Mouse (Mus musculus) E14TG2a.4 (cell line): ENCODE results near the gene Igf2bp3.

Source experiments
- H3K27me3 ChIP-seq: 2 replicates; pipeline ENCODE4 v1.6.1; 2014; ENCODE audit warnings: low read length, control low read depth; ENCODE audit not compliant: insufficient read depth
- H3K36me3 ChIP-seq: 2 replicates; pipeline ENCODE4 v1.6.1; 2014; ENCODE audit warnings: low read length, control low read depth; ENCODE audit not compliant: insufficient read depth
- H3K4me1 ChIP-seq: replicated peaks from 2 replicates; pipeline ENCODE4 v1.6.1; 2014; ENCODE audit warnings: low read depth, low read length, control low read depth
- H3K4me3 ChIP-seq: replicated peaks from 2 replicates; pipeline ENCODE4 v1.5.1; 2014; ENCODE audit warnings: mild to moderate bottlenecking, low read length
- H3K9me3 ChIP-seq: 2 replicates; pipeline ENCODE4 v1.6.1; 2014; ENCODE audit warnings: low read length, control low read depth
- CTCF ChIP-seq: conservative IDR thresholded peaks from 2 replicates; pipeline ENCODE4 v1.5.1; 2014; ENCODE audit warnings: low read length
- NANOG ChIP-seq: IDR thresholded peaks from 2 replicates; pipeline ENCODE4 v1.6.1; 2014; ENCODE audit warnings: borderline replicate concordance, low read length, mixed read lengths
- POU5F1 ChIP-seq: IDR thresholded peaks from 2 replicates; pipeline ENCODE4 v1.6.1; 2014; ENCODE audit warnings: low read length, borderline replicate concordance

Igf2bp3 gene

GRCm38 (mm10) chr6:49251199-49251598 is 36.4 kb upstream of the Igf2bp3 start:
- Histone ChIP-seq H3K36me3 (peaks cover 80% of the 10 kb centered on the region), H3K27me3 (no peaks in the 10 kb centered on the region), H3K9me3 (no peaks in the 10 kb centered on the region), H3K4me3 (no peak overlapping the region), H3K4me1 (peaks cover 65% of the 10 kb centered on the region)
- no peak for TF ChIP-seq POU5F1
- peak; percentile 45 for TF ChIP-seq CTCF

DNA sequence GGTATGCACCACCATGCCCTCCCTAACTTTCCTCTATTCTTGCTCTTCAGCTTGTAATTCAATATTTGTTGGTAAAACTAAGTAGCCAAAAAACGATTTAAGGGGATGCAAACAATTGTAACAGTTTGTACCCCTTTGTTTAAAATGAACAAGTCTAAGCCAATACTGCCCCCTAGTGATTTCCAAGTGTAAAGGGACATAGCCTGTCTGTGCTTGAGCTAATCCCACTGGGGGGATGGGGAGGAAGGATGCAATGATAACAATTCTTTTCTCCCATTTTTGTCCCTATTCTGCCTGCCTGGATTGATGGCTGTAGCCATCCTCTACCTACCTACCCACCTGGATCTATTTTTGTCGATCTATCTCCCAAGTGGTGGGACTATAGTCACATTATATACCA is 32.5 kb upstream of the Igf2bp3 start:
- TF ChIP-seq CTCF = peak; percentile 66
- no peak for TF ChIP-seq NANOG
- no peak for TF ChIP-seq POU5F1
- peaks cover 34% of the 10 kb centered on the region for H3K4me1 ChIP-seq
- no peaks in the 10 kb centered on the region for H3K9me3 ChIP-seq
- H3K27me3 ChIP-seq = no peaks in the 10 kb centered on the region
- peaks cover 96% of the 10 kb centered on the region for H3K36me3 ChIP-seq
- no peak overlapping the region for H3K4me3 ChIP-seq

DNA sequence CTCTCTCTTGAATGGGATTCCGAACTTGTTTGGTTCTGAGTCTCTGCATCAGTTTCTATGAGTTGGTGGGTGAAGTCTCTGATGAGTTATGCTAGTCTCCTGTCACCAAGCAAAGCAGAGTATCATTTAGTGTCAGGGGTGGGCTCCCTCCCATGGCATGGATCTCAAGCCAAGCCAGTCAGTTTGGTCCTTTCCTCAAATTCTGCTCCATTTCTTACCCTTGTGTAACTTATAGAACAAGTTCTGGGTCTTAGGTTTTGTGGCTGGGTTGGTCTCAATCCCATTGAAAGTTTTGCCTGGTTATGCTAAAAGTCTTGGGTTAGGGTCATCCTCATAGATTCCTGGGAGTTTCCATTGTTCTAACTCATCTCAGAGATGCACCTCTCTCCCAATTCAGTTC is 27.6 kb upstream of the Igf2bp3 start:
- Histone ChIP-seq H3K9me3 (no peaks in the 10 kb centered on the region), H3K4me1 (peaks cover 19% of the 10 kb centered on the region), H3K4me3 (no peak overlapping the region), H3K27me3 (no peaks in the 10 kb centered on the region; the same call in 1 of the 2 replicates), H3K36me3 (peaks cover 52% of the 10 kb centered on the region)
- no peak for TF ChIP-seq POU5F1

- H3K9me3 ChIP-seq = no peaks in the 10 kb centered on the region
- H3K36me3 ChIP-seq = peaks cover 44% of the 10 kb centered on the region
- no peak overlapping the region for H3K4me3 ChIP-seq
- no peaks in the 10 kb centered on the region; the same call in 1 of the 2 replicates for H3K27me3 ChIP-seq
- TF ChIP-seq NANOG (no peak), POU5F1 (no peak), CTCF (no peak)
- H3K4me1 ChIP-seq = peaks cover 18% of the 10 kb centered on the region
These were observed 26.8 kb upstream of the Igf2bp3 start for GRCm38 (mm10) chr6:49241562-49241961.

DNA sequence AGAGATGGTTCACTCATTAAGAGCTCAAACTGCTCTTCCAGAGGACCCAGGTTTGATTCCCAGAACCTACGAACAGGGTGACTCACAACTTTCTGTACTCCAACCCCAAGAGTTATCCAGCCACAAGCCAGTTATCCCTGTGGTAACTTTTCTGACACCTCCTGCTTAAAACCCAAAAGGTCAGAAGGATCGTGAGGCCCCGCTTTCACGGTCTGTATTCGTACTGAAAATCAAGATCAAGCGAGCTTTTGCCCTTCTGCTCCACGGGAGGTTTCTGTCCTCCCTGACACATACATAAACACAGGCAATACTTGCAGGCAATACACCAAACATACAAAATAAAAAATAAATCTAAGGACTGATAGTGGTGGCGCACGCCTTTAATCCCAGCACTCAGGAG is 21.6 kb upstream of the Igf2bp3 start:
- Histone ChIP-seq H3K36me3 (no peaks in the 10 kb centered on the region), H3K4me1 (peaks cover 16% of the 10 kb centered on the region), H3K27me3 (no peaks in the 10 kb centered on the region; the same call in 1 of the 2 replicates), H3K4me3 (0 out of 2 replicates have a peak overlapping the region, but pooled peaks have one; percentile 4), H3K9me3 (no peaks in the 10 kb centered on the region)
- TF ChIP-seq POU5F1 (no peak), NANOG (peak; percentile 47), CTCF (peak; percentile 13; the same call in 1 of the 2 replicates)

GRCm38 (mm10) chr6:49233356-49233755 is 18.6 kb upstream of the Igf2bp3 start:
- TF ChIP-seq POU5F1 (no peak), NANOG (no peak), CTCF (peak; percentile 98)
- Histone ChIP-seq H3K4me1 (peaks cover 20% of the 10 kb centered on the region), H3K9me3 (no peaks in the 10 kb centered on the region), H3K27me3 (no peaks in the 10 kb centered on the region), H3K4me3 (no peak overlapping the region), H3K36me3 (no peaks in the 10 kb centered on the region)

DNA sequence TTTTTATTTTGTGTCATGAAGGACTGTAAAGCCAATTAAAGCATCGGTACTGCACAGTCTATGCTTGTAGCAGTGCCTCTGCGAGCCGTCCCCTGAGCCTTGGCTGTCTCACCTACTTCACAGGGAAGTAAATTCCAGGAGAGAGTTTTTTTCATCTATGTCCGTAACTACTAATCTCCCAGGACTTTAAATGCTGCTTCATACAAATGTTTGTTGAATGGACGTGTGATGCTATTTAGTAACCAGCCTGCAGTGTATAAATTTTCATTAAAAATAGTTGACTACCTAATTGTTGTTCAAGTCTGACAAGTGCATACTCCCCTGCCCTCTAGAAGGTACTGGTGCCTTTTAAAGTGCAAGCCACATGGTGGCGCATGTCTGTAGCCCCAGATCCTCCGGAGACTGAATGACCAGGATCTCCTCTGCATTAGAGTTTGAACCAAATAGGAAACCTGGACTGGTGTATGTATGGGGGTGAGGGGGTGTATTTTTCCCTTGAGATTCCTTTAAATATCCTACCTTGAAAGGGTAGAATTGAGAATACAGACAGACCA is 13.4 kb upstream of the Igf2bp3 start:
- Histone ChIP-seq H3K36me3 (no peaks in the 10 kb centered on the region), H3K4me3 (no peak overlapping the region), H3K4me1 (peaks cover 25% of the 10 kb centered on the region; the same call in 1 of the 2 replicates), H3K27me3 (no peaks in the 10 kb centered on the region), H3K9me3 (no peaks in the 10 kb centered on the region)
- TF ChIP-seq POU5F1 = no peak
- TF ChIP-seq CTCF = peak; percentile 60
- no peak for TF ChIP-seq NANOG

DNA sequence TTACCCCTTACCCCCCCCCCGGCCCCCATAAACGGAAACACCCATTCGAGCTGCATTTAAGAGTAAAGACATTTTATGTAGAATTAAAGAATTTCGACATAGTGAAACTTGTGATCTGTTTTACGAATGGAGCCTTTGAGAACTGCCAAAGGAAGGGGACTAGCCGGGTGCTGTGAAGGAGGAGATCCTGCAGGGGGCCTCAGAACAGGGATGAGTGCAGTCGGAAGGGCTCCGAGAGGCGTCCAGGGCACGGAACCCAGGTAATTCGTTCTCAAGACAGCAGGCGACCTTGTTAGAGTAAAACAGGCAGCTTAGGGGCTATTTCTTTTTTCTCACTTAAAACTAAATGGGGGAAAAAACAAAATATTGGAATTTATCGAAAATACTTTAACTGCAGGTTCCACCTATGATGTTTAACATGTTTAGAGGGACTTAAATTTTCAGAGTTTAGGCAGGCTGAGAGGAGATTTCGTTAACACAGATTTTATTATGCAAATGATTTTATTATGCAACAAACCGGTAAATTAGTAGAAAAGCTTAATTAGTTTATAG is 12.5 kb upstream of the Igf2bp3 start:
- peaks cover 24% of the 10 kb centered on the region; the same call in 1 of the 2 replicates for H3K4me1 ChIP-seq
- peak; percentile 52 for TF ChIP-seq CTCF
- no peak for TF ChIP-seq POU5F1
- H3K9me3 ChIP-seq = no peaks in the 10 kb centered on the region
- H3K27me3 ChIP-seq = no peaks in the 10 kb centered on the region
- H3K4me3 ChIP-seq = no peak overlapping the region
- no peaks in the 10 kb centered on the region for H3K36me3 ChIP-seq

GRCm38 (mm10) chr6:49225728-49226123 is 11.0 kb upstream of the Igf2bp3 start:
- Histone ChIP-seq H3K27me3 (no peaks in the 10 kb centered on the region), H3K36me3 (no peaks in the 10 kb centered on the region), H3K4me1 (peaks cover 27% of the 10 kb centered on the region; the same call in 1 of the 2 replicates), H3K9me3 (peaks cover 2% of the 10 kb centered on the region; the same call in 1 of the 2 replicates), H3K4me3 (no peak overlapping the region)
- TF ChIP-seq POU5F1 (no peak), NANOG (no peak), CTCF (no peak)
